Mouse (Mus musculus) limb, embryonic 15.5 days (tissue): ENCODE measurements around the gene Gm21976. TPM values are rescaled to one million over a fixed set of nuclear protein-coding genes. Genes with fewer than 3 reads are reported as not detected.

Experiments
- ATAC-seq: fragments of 200-750 bp; cut with Nextera tagmentation; 2 replicates; pipeline ENCODE4 v1.8.0; 2017; ENCODE audit warnings: low read depth, moderate TSS enrichment; ENCODE audit not compliant: insufficient number of reproducible peaks, low FRiP score, low TSS enrichment
- H3K27ac ChIP-seq: fragments of 300-500 bp; sonication (generic); 2 replicates; pipeline ENCODE4 v1.5.1; 2015; ENCODE audit warnings: moderate library complexity, mild to moderate bottlenecking, inconsistent platforms
- H3K27me3 ChIP-seq: fragments of 300-500 bp; sonication (generic); 2 replicates; pipeline ENCODE4 v1.6.1; 2015; ENCODE audit warnings: inconsistent platforms
- H3K36me3 ChIP-seq: fragments of 300-500 bp; sonication (generic); 2 replicates; pipeline ENCODE4 v1.6.1; 2015; ENCODE audit warnings: inconsistent platforms
- H3K4me1 ChIP-seq: fragments of 300-500 bp; sonication (generic); 2 replicates; pipeline ENCODE4 v1.6.1; 2015; ENCODE audit warnings: inconsistent platforms
- H3K4me2 ChIP-seq: fragments of 300-500 bp; sonication (generic); 2 replicates; pipeline ENCODE4 v1.6.1; 2015; ENCODE audit warnings: mild to moderate bottlenecking, inconsistent platforms
- H3K4me3 ChIP-seq: fragments of 300-500 bp; sonication (generic); 2 replicates; pipeline ENCODE4 v1.5.1; 2015; ENCODE audit warnings: mild to moderate bottlenecking, inconsistent platforms
- H3K9ac ChIP-seq: fragments of 300-500 bp; sonication (generic); 2 replicates; pipeline ENCODE4 v1.6.1; 2015; ENCODE audit warnings: inconsistent platforms
- H3K9me3 ChIP-seq: fragments of 300-500 bp; sonication (generic); 2 replicates; pipeline ENCODE4 v1.6.1; 2016; ENCODE audit warnings: inconsistent platforms
- WGBS: fragments of 180-500 bp; shearing (Covaris S2); methylation state at CpG from one replicate; pipeline ENCODE4 v1.1.7; 2015; 5-methylcytosine and 5-hydroxymethylcytosine counted together
- polyA plus RNA-seq: library from polyadenylated mRNA; unstranded; fragments of >200 nt; fragmentation: Nextera tagmentation; extraction: Ambion mirVana; gene quantifications from 2 replicates; pipeline ENCODE4 v1.2.1, GENCODE M21; 2015

Gene Gm21976
- polyA plus RNA-seq, 1 experiment from 2014 or later, result not detected

- Histone ChIP-seq H3K9me3 (no peaks in the 10 kb centered on the region), H3K9ac (no peak overlapping the region), H3K4me3 (peak overlapping the region; percentile 73), H3K36me3 (peaks cover 28% of the 10 kb centered on the region), H3K27ac (no peak overlapping the region), H3K27me3 (no peaks in the 10 kb centered on the region), H3K4me1 (peaks cover 23% of the 10 kb centered on the region), H3K4me2 (peak overlapping the region; percentile 66)
- no peak for ATAC-seq
- WGBS, result 37% methylated on average over 5 of the region's 5 CpGs
These were observed 15.6 kb upstream of the Gm21976 start for GRCm38 (mm10) chr13:98264111-98264510.

- 86% methylated on average over 9 of the region's 9 CpGs for WGBS
- H3K4me3 ChIP-seq, result no peak overlapping the region
- peaks cover 54% of the 10 kb centered on the region for H3K36me3 ChIP-seq
- no peaks in the 10 kb centered on the region for H3K27me3 ChIP-seq
- H3K27ac ChIP-seq, result no peak overlapping the region
- no peak overlapping the region for H3K4me2 ChIP-seq
- no peak overlapping the region for H3K9ac ChIP-seq
- ATAC-seq, result no peak
- no peaks in the 10 kb centered on the region for H3K9me3 ChIP-seq
- no peaks in the 10 kb centered on the region for H3K4me1 ChIP-seq
These were observed 5.7 kb upstream of the Gm21976 start for GRCm38 (mm10) chr13:98274023-98274422.

- Histone ChIP-seq H3K4me2 (no peak overlapping the region), H3K27ac (no peak overlapping the region), H3K9ac (no peak overlapping the region), H3K4me3 (no peak overlapping the region), H3K36me3 (peaks cover 45% of the 10 kb centered on the region), H3K27me3 (no peaks in the 10 kb centered on the region), H3K4me1 (no peaks in the 10 kb centered on the region), H3K9me3 (no peaks in the 10 kb centered on the region)
- 75% methylated on average over 4 of the region's 4 CpGs for WGBS
- ATAC-seq, result no peak
These were observed 4.0 kb upstream of the Gm21976 start for GRCm38 (mm10) chr13:98275646-98276045.

GRCm38 (mm10) chr13:98276253-98276652 lies 3.4 kb upstream of the Gm21976 start:
- WGBS, result 87% methylated on average over 7 of the region's 7 CpGs
- Histone ChIP-seq H3K4me3 (no peak overlapping the region), H3K4me2 (no peak overlapping the region), H3K9ac (no peak overlapping the region), H3K27me3 (no peaks in the 10 kb centered on the region), H3K9me3 (no peaks in the 10 kb centered on the region), H3K36me3 (peaks cover 40% of the 10 kb centered on the region), H3K27ac (no peak overlapping the region), H3K4me1 (no peaks in the 10 kb centered on the region)
- ATAC-seq, result no peak

GRCm38 (mm10) chr13:98277501-98277900 lies 2.2 kb upstream of the Gm21976 start:
- Histone ChIP-seq H3K9me3 (no peaks in the 10 kb centered on the region), H3K27ac (no peak overlapping the region), H3K36me3 (peaks cover 28% of the 10 kb centered on the region), H3K9ac (no peak overlapping the region), H3K27me3 (no peaks in the 10 kb centered on the region), H3K4me3 (no peak overlapping the region), H3K4me1 (no peaks in the 10 kb centered on the region), H3K4me2 (no peak overlapping the region)
- ATAC-seq, result no peak
- WGBS, result 88% methylated on average over 2 of the region's 2 CpGs

- Histone ChIP-seq H3K27ac (no peak overlapping the region), H3K4me2 (no peak overlapping the region), H3K36me3 (no peaks in the 10 kb centered on the region), H3K9me3 (no peaks in the 10 kb centered on the region), H3K4me1 (no peaks in the 10 kb centered on the region), H3K27me3 (no peaks in the 10 kb centered on the region), H3K9ac (no peak overlapping the region), H3K4me3 (no peak overlapping the region)
- WGBS, result 75% methylated on average over 12 of the region's 12 CpGs
- ATAC-seq, result no peak
These were observed 1.4 kb downstream of the Gm21976 start for GRCm38 (mm10) chr13:98280990-98281650.

- 31% methylated on average over 2 of the region's 2 CpGs for WGBS
- Histone ChIP-seq H3K9me3 (no peaks in the 10 kb centered on the region), H3K4me2 (no peak overlapping the region), H3K4me3 (no peak overlapping the region), H3K27me3 (no peaks in the 10 kb centered on the region), H3K4me1 (no peaks in the 10 kb centered on the region), H3K27ac (no peak overlapping the region), H3K36me3 (no peaks in the 10 kb centered on the region), H3K9ac (no peak overlapping the region)
- ATAC-seq, result no peak
These were observed 11.0 kb downstream of the Gm21976 start for GRCm38 (mm10) chr13:98290719-98291118.

- Histone ChIP-seq H3K9ac (no peak overlapping the region), H3K4me3 (no peak overlapping the region), H3K27me3 (no peaks in the 10 kb centered on the region), H3K4me2 (no peak overlapping the region), H3K4me1 (0 out of 2 replicates have a peak, but pooled peaks cover 2% of the 10 kb centered on the region), H3K36me3 (no peaks in the 10 kb centered on the region), H3K9me3 (no peaks in the 10 kb centered on the region), H3K27ac (no peak overlapping the region)
- ATAC-seq, result no peak
- WGBS, result 77% methylated on average over 8 of the region's 8 CpGs
These were observed 12.0 kb downstream of the Gm21976 start for GRCm38 (mm10) chr13:98291712-98292111.

GRCm38 (mm10) chr13:98296072-98296471 lies 16.4 kb downstream of the Gm21976 start:
- Histone ChIP-seq H3K27ac (no peak overlapping the region), H3K9ac (no peak overlapping the region), H3K4me2 (no peak overlapping the region), H3K9me3 (no peaks in the 10 kb centered on the region), H3K4me1 (peaks cover 7% of the 10 kb centered on the region; the same call in 1 of the 2 replicates), H3K36me3 (no peaks in the 10 kb centered on the region), H3K4me3 (no peak overlapping the region), H3K27me3 (no peaks in the 10 kb centered on the region)
- no peak for ATAC-seq
- WGBS, result 49% methylated on average over 5 of the region's 5 CpGs

GRCm38 (mm10) chr13:98297883-98298482 lies 18.3 kb downstream of the Gm21976 start:
- Histone ChIP-seq H3K4me3 (no peak overlapping the region), H3K9me3 (no peaks in the 10 kb centered on the region), H3K27ac (no peak overlapping the region), H3K9ac (no peak overlapping the region), H3K4me1 (peaks cover 7% of the 10 kb centered on the region; the same call in 1 of the 2 replicates), H3K36me3 (no peaks in the 10 kb centered on the region), H3K27me3 (no peaks in the 10 kb centered on the region), H3K4me2 (no peak overlapping the region)
- no peak for ATAC-seq
- 94% methylated on average over 6 of the region's 6 CpGs for WGBS

GRCm38 (mm10) chr13:98298833-98299758 lies 19.4 kb downstream of the Gm21976 start:
- ATAC-seq, result no peak
- H3K36me3 ChIP-seq, result no peaks in the 10 kb centered on the region
- peak overlapping the region; percentile 33; the same call in 1 of the 2 replicates for H3K4me2 ChIP-seq

GRCm38 (mm10) chr13:98305257-98305656 lies 25.6 kb downstream of the Gm21976 start:
- no peaks in the 10 kb centered on the region for H3K27me3 ChIP-seq
- 87% methylated on average over 9 of the region's 9 CpGs for WGBS
- 0 out of 2 replicates have a peak, but pooled peaks cover 4% of the 10 kb centered on the region for H3K4me1 ChIP-seq
- no peak overlapping the region for H3K4me2 ChIP-seq
- no peak overlapping the region for H3K4me3 ChIP-seq
- H3K36me3 ChIP-seq, result peaks cover 20% of the 10 kb centered on the region
- H3K9ac ChIP-seq, result no peak overlapping the region
- no peaks in the 10 kb centered on the region for H3K9me3 ChIP-seq
- no peak overlapping the region for H3K27ac ChIP-seq
- no peak for ATAC-seq

More at GRCm38 (mm10) chr13:98298833-98299758, 19.4 kb downstream of the Gm21976 start:
- 50% methylated on average over 21 of the region's 21 CpGs for WGBS
- H3K4me1 ChIP-seq, result peaks cover 7% of the 10 kb centered on the region; the same call in 1 of the 2 replicates
- H3K9ac ChIP-seq, result no peak overlapping the region
- no peaks in the 10 kb centered on the region for H3K9me3 ChIP-seq
- H3K27ac ChIP-seq, result no peak overlapping the region
- H3K4me3 ChIP-seq, result no peak overlapping the region
- no peaks in the 10 kb centered on the region for H3K27me3 ChIP-seq
